Mouse (Mus musculus) limb, embryonic 12.5 days (tissue): ENCODE measurements around the gene Pcolce2. TPM values are rescaled to one million over a fixed set of nuclear protein-coding genes. Genes with fewer than 3 reads are reported as not detected.

ENCODE experiments used
- ATAC-seq: fragments of 200-750 bp; cut with Nextera tagmentation; 2 replicates; pipeline ENCODE4 v1.8.0; 2017; ENCODE audit warnings: low read depth, moderate TSS enrichment; ENCODE audit not compliant: insufficient number of reproducible peaks, insufficient read depth, low FRiP score, low TSS enrichment
- H3K27ac ChIP-seq: fragments of 300-500 bp; sonication (generic); 2 replicates; pipeline ENCODE4 v1.5.1; 2016; ENCODE audit warnings: mild to moderate bottlenecking, moderate library complexity
- H3K27me3 ChIP-seq: fragments of 300-500 bp; sonication (generic); 2 replicates; pipeline ENCODE4 v1.6.1; 2016; ENCODE audit warnings: mild to moderate bottlenecking, moderate library complexity
- H3K36me3 ChIP-seq: fragments of 300-500 bp; sonication (generic); 2 replicates; pipeline ENCODE4 v1.6.1; 2016; ENCODE audit warnings: mild to moderate bottlenecking, moderate library complexity
- H3K4me1 ChIP-seq: fragments of 300-500 bp; sonication (generic); replicated peaks from 2 replicates; pipeline ENCODE4 v1.6.1; 2016
- H3K4me2 ChIP-seq: fragments of 300-500 bp; sonication (generic); 2 replicates; pipeline ENCODE4 v1.6.1; 2016; ENCODE audit warnings: mild to moderate bottlenecking, moderate library complexity
- H3K4me3 ChIP-seq: fragments of 300-500 bp; sonication (generic); replicated peaks from 2 replicates; pipeline ENCODE4 v1.5.1; 2016; ENCODE audit warnings: mild to moderate bottlenecking
- H3K9ac ChIP-seq: fragments of 300-500 bp; sonication (generic); replicated peaks from 2 replicates; pipeline ENCODE4 v1.6.1; 2016; ENCODE audit warnings: mild to moderate bottlenecking, moderate library complexity
- H3K9me3 ChIP-seq: fragments of 300-500 bp; sonication (generic); 2 replicates; pipeline ENCODE4 v1.6.1; 2016; ENCODE audit warnings: mild to moderate bottlenecking, moderate library complexity
- WGBS: fragments of 180-500 bp; shearing (Covaris S2); methylation state at CpG from one replicate; pipeline ENCODE4 v1.1.7; 2016; 5-methylcytosine and 5-hydroxymethylcytosine counted together
- polyA plus RNA-seq: library from polyadenylated mRNA; unstranded; fragments of >200 nt; fragmentation: Nextera tagmentation; extraction: Ambion mirVana; gene quantifications from 2 replicates; pipeline ENCODE4 v1.2.1, GENCODE M21; 2016

Pcolce2 gene
- polyA plus RNA-seq, 1 experiment from 2014 or later, result 10.4 TPM

DNA sequence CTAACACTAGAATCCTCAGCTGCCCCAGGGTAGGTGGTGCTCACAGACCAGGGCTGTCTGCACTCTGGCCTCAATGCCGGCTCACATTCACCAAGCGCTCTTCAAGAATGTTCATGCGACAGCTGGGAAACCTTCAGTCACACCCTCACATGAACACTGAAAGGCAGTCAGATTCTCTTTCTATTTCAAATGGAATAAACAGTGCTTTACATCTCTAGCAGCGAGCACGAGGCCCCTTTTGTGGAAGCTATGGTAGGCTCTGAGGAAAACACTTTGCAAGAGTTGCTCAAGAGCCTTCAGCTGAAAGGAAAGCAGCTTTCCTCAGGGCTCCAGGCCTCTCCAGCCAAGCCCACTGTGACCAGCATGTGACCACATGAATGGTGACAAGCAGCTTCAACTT is 68.0 kb downstream of the Pcolce2 start:
- Histone ChIP-seq H3K4me2 (no peak overlapping the region), H3K9me3 (no peaks in the 10 kb centered on the region), H3K4me1 (0 out of 2 replicates have a peak, but pooled peaks cover 4% of the 10 kb centered on the region), H3K27ac (no peak overlapping the region), H3K36me3 (peaks cover 4% of the 10 kb centered on the region; the same call in 1 of the 2 replicates), H3K27me3 (no peaks in the 10 kb centered on the region), H3K4me3 (no peak overlapping the region), H3K9ac (no peak overlapping the region)
- WGBS, result 88% methylated on average over 5 of the region's 5 CpGs
- no peak for ATAC-seq

DNA sequence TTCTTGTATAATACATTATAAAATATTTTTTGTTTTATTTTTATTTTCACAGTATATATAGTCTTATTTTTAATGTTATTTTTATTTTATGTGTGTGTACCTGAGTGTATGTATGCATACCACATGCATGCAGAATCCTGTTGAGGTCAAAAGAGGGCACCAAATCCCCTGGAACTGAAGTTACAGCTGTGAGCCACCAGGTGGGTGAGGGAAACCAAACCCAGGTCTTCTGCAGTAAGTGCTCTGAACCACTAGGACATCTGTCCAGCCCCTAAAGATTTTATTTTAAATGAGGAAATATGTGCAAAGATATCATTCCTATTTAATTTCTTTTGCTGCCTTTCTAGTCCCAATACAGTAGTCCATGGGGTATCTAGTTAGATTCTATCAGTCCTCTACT is 71.5 kb downstream of the Pcolce2 start:
- H3K27me3 ChIP-seq, result no peaks in the 10 kb centered on the region
- ATAC-seq, result no peak
- H3K27ac ChIP-seq, result no peak overlapping the region
- no peak overlapping the region for H3K4me2 ChIP-seq
- H3K9me3 ChIP-seq, result no peaks in the 10 kb centered on the region
- no peak overlapping the region for H3K4me3 ChIP-seq
- no peak overlapping the region for H3K9ac ChIP-seq
- H3K4me1 ChIP-seq, result peaks cover 5% of the 10 kb centered on the region
- H3K36me3 ChIP-seq, result peaks cover 4% of the 10 kb centered on the region; the same call in 1 of the 2 replicates

DNA sequence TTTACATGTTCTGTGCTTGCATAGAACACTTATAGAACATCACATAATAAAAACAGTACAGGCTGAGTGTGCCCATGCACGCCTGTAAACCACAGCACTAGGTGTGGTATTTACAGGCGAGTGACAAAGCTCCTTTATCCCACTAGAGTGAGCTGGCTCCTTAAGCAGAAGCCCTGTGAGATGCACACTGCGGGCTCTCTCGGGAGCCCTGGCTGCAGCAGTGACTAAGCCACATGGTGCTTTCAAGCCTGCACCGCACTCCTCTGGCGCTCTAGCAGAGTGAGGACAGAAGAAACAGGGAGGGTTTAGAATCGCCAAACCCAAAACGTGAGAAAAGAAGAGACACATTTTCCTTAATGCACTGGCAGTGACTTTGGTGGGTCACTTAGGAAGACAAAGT is 75.2 kb downstream of the Pcolce2 start:
- no peak overlapping the region for H3K4me3 ChIP-seq
- no peak overlapping the region for H3K9ac ChIP-seq
- H3K4me2 ChIP-seq, result no peak overlapping the region
- ATAC-seq, result no peak
- H3K27me3 ChIP-seq, result no peaks in the 10 kb centered on the region
- no peak overlapping the region for H3K27ac ChIP-seq
- H3K36me3 ChIP-seq, result peaks cover 4% of the 10 kb centered on the region; the same call in 1 of the 2 replicates
- H3K9me3 ChIP-seq, result no peaks in the 10 kb centered on the region
- peaks cover 14% of the 10 kb centered on the region for H3K4me1 ChIP-seq
- 34% methylated on average over 8 of the region's 8 CpGs for WGBS

DNA sequence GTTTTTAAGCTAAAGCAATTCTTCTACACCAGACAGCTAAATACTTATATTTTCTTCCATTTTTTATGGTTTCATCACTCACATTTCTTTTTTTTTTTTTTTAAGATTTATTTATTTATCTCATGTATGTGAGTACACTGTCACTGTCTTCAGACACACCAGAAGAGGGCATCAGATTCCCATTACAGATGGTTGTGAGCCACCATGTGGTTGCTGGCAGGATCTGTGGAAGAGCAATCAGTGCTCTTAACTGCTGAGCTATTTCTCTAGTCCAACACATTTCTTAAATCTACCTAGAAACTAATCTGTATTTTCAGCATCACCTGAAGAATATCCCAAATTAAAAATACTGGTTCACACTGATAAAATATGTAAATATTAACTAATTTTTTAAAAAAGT is 98.8 kb downstream of the Pcolce2 start:
- Histone ChIP-seq H3K4me2 (no peak overlapping the region), H3K9ac (no peak overlapping the region), H3K36me3 (peaks cover 7% of the 10 kb centered on the region; the same call in 1 of the 2 replicates), H3K9me3 (no peaks in the 10 kb centered on the region), H3K27ac (no peak overlapping the region), H3K4me3 (no peak overlapping the region), H3K4me1 (no peaks in the 10 kb centered on the region), H3K27me3 (no peaks in the 10 kb centered on the region)
- no peak for ATAC-seq

DNA sequence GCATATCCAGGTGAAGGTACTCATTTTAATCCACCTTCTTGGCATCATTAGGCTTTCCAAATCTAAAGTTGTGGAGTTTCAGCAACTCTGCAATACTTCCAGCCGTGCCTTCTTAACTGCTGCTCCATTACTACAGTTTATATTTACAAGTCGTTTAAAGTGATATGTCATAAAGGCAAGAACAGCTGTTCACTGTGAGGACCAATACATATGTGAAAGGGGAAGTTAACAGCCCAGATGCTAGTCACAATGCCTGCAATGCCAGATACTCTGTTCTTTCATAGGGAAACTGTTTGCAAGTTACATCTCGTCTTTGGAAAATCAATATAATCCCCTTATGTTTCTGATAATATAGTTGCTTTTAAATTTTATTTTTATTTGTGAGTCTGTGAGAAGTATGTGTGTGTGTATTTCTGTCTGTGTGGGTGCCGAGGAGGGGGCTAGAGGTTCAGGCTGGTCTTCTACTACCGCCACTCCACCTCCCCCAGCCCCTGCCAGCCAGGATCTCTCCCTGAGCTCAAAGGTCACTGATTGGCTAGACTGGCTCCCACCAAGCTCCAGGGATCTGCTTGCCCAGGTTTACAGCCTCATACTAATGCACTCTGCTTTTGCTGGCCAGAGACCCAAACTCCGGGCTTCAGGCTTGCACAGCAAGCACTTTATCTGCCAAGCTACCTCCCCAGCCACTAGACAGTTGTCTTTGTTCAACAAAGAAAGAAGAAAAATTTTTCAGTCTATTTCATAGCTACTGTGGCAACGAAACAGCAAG is 107.6 kb downstream of the Pcolce2 start:
- Histone ChIP-seq H3K9ac (no peak overlapping the region), H3K36me3 (no peaks in the 10 kb centered on the region), H3K4me3 (no peak overlapping the region), H3K27ac (peak overlapping the region; percentile 17; the same call in 1 of the 2 replicates), H3K27me3 (peaks cover 12% of the 10 kb centered on the region; the same call in 1 of the 2 replicates), H3K4me1 (peaks cover 11% of the 10 kb centered on the region), H3K4me2 (0 out of 2 replicates have a peak overlapping the region, but pooled peaks have one; percentile 19), H3K9me3 (no peaks in the 10 kb centered on the region)
- ATAC-seq, result 0 out of 2 replicates have a peak, but pooled peaks have one; percentile 62
- 38% methylated on average over 7 of the region's 7 CpGs for WGBS

DNA sequence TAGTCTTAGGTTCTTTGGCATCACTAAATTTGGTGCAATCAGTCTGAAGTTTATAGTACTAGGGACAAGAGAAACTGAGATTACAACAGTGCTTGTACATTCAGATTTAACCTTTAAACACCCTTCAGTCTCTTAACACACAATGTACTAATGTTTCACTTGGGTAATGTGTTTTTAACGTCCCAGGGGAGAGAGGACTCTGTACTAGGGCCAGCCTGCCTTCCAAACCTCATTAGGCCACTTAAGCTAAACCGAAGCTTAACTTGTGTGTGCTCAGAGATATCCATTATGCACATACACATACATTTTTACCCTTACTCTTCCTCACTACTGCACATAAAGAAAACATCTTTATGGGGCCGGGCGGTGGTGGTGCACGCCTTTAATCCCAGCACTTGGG is 109.9 kb downstream of the Pcolce2 start:
- H3K9ac ChIP-seq, result no peak overlapping the region
- H3K27ac ChIP-seq, result no peak overlapping the region
- WGBS, result 84% methylated on average over 5 of the region's 5 CpGs
- H3K4me1 ChIP-seq, result peaks cover 14% of the 10 kb centered on the region
- H3K36me3 ChIP-seq, result no peaks in the 10 kb centered on the region
- no peak overlapping the region for H3K4me2 ChIP-seq
- no peak for ATAC-seq
- H3K4me3 ChIP-seq, result no peak overlapping the region
- peaks cover 23% of the 10 kb centered on the region; the same call in 1 of the 2 replicates for H3K27me3 ChIP-seq
- H3K9me3 ChIP-seq, result no peaks in the 10 kb centered on the region

Other genes starting within 250 kb of the Pcolce2 start
- 9.0 and 10.1 TPM in 2 replicates for gene Chst2, start 230.9 kb upstream of the Pcolce2 start, polyA plus RNA-seq
- 154 and 175 TPM in 2 replicates for gene U2surp, start 125.6 kb upstream of the Pcolce2 start, polyA plus RNA-seq
- gene Paqr9, start 77.9 kb upstream of the Pcolce2 start, polyA plus RNA-seq, result 0.20 and 0.31 TPM in 2 replicates
- 3.8 and 4.5 TPM in 2 replicates for gene Trpc1, start 112.8 kb downstream of the Pcolce2 start, polyA plus RNA-seq
- gene Pls1, start 207.7 kb downstream of the Pcolce2 start, polyA plus RNA-seq, result 5.1 and 5.5 TPM in 2 replicates
- gene Atr, start 220.0 kb downstream of the Pcolce2 start, polyA plus RNA-seq, result 26.8 and 28.6 TPM in 2 replicates